Mouse (Mus musculus): Measurements from ENCODE around the gene Bmper.

DNA sequence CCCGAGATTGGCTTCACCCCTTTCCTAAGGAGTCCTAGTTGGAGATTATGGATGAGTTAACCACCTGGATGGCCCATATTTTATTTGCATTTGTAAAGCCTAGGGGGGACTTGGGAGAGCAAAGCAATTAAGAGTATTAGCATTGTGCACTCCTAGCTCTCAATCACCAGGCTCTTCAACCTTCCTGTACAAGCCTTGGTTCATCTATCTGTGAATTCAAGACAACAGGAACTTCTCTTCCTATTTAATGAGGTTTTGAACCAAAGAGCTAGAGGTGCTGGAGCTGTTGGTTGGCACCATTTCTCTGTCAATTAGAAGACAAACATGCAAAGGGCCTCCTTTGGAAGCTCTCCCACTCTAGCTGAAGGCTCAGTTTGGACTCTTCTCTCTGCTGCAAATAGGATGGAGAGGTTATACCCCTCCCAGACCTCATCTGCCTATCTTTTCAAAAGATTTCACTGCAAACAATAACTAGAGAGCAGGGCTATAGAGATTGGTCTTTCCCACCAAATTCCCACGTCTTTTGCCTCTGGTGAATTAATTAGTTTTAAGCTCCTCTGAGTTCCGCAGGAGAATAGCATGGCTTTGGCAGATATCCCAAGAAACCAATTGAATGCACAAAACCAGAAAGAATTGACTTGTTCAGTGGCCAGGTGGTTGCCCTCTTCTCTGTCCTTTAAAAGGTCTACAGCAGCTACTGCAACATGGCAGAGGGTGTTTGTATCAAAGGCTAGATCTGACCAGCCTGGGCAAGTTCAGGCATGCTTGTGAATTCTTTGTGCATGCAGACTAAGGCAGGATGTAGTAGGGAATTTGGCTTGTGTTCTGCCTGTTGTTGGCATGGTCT is 185.3 kb downstream of the Bmper start:
- TF ChIP-seq CTCF (IDR thresholded peaks at IDR 0.05; ENCODE audit: low read depth) (no peak), EP300 (IDR thresholded peaks at IDR 0.05; ENCODE audit: low read depth) (no peak)

All from liver, postnatal 0 days (tissue).